Mouse (Mus musculus) brain, embryonic 14.5 days (tissue): ENCODE measurements at regions not wholly inside any gene's neighbourhood (a gene's known extent, or its start where the extent isn't known, plus 50 kb on each side); places are given as distances from the start of the nearest gene placed in this dataset.

ENCODE experiments used
- CTCF ChIP-seq: fragments of 200-500 bp; IDR thresholded peaks from 2 replicates; pipeline ENCODE4 v1.5.1; 2012; ENCODE audit warnings: inconsistent platforms, mild to moderate bottlenecking, moderate library complexity, borderline replicate concordance; ENCODE audit not compliant: insufficient read depth, insufficient read length; ENCODE audit errors: extremely low read depth
- POLR2A ChIP-seq: fragments of 200-500 bp; IDR thresholded peaks from 2 replicates; pipeline ENCODE4 v1.6.1; 2012; ENCODE audit warnings: mild to moderate bottlenecking, inconsistent platforms, borderline replicate concordance; ENCODE audit not compliant: poor library complexity, insufficient read depth, insufficient read length, severe bottlenecking; ENCODE audit errors: extremely low read depth

DNA sequence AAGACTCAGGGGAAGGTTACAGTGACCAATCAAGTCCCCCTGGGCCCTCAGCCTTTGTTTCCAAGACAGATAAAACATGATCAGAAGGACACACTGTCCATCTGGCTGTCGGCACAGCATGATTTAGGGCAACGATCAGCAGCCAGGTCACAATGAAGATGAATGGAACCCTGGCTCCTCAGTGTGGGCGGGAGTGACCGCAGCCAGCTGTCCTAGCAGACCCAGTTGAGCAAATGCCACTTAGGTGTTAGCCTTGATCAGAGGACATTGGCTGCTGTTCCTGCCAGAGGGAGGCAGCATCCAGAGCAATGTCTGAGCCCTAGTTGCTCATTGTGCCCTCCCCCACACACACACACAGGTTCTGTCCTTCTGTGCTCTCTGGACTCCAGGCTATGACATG, 197.3 kb downstream of the Cryba4 start:
- no peak for TF ChIP-seq CTCF
- TF ChIP-seq POLR2A, result no peak
